Mouse (Mus musculus): ENCODE data around the gene Ostm1.

DNA sequence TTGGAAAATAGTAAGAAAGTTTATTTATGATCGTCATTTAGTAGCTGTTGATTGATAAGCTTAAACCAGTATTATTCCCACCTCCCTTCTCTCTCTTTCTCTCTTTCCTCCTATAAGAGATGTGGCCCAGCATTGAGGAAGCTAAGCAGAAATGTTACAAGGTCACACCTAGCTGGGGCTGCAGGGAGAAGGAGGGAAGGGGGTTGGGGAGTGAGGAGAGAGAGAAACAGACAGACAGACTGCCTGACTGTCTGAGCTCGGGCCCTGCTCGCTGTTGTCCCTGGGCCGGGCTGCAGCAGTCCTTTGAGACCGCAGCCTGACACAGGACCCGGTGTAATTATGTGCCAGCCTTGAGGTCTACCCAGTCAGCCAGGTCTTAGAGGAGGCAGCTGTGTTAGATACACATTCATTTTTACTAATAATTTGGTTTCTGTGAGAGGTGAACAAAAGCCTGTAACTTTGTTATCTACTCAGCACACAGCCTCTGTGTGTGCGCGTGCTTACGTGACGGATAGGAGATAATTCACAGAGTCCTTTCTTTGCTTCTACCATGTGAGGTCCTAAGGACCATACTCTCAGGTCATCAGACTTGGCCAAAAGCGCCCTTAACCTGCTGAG, 49.7 kb upstream of the Ostm1 start:
- TF ChIP-seq GATA1 (IDR thresholded peaks at IDR 0.05; ENCODE audit: borderline replicate concordance, low read length) (no peak), FLI1 (IDR thresholded peaks at IDR 0.05; ENCODE audit: low read length) (no peak)
